Mouse (Mus musculus) testis, adult 2 months (tissue): ENCODE measurements around the gene Hspb3.

Source experiments
- CTCF ChIP-seq: fragments of 200-500 bp; IDR thresholded peaks from 2 replicates; pipeline ENCODE4 v1.5.1; 2012; ENCODE audit warnings: low read depth, mild to moderate bottlenecking, inconsistent platforms, low read length, moderate library complexity; ENCODE audit not compliant: control insufficient read depth, insufficient read depth, insufficient replicate concordance
- POLR2A ChIP-seq: fragments of 200-500 bp; IDR thresholded peaks from 2 replicates; pipeline ENCODE4 v1.6.1; 2012; ENCODE audit warnings: low read depth, mild to moderate bottlenecking, inconsistent platforms, low read length, moderate library complexity; ENCODE audit not compliant: control insufficient read depth

GRCm38 (mm10) chr13:113663151-113663779 is at the start of gene Hspb3:
- no peak for TF ChIP-seq CTCF
- TF ChIP-seq POLR2A, result no peak
